Mouse (Mus musculus) neural tube, embryonic 14.5 days (tissue): ENCODE data around the gene Kifc3. TPM values are rescaled to one million over a fixed set of nuclear protein-coding genes. Genes with fewer than 3 reads are reported as not detected.
"Not testable (repeated sequence)": the region's sequence is repeated elsewhere in the genome, so short reads cannot be mapped to it uniquely, and the experiment has no call there.

Source experiments
- ATAC-seq: fragments of 200-750 bp; cut with Nextera tagmentation; 2 replicates; pipeline ENCODE4 v1.8.0; 2017; ENCODE audit warnings: low read depth, mild to moderate bottlenecking, moderate TSS enrichment, moderate library complexity
- H3K27ac ChIP-seq: fragments of 300-500 bp; sonication (generic); 2 replicates; pipeline ENCODE4 v1.5.1; 2014; ENCODE audit warnings: low read depth, mild to moderate bottlenecking, control low read depth, low read length, moderate library complexity, mixed read lengths
- H3K27me3 ChIP-seq: fragments of 300-500 bp; sonication (generic); 2 replicates; pipeline ENCODE4 v1.6.1; 2014; ENCODE audit warnings: low read length; ENCODE audit not compliant: control insufficient read depth, insufficient read depth
- H3K36me3 ChIP-seq: fragments of 300-500 bp; sonication (generic); 2 replicates; pipeline ENCODE4 v1.6.1; 2014; ENCODE audit warnings: low read length, mixed read lengths; ENCODE audit not compliant: control insufficient read depth, insufficient read depth
- H3K4me1 ChIP-seq: fragments of 300-500 bp; sonication (generic); 2 replicates; pipeline ENCODE4 v1.6.1; 2014; ENCODE audit warnings: low read length; ENCODE audit not compliant: control insufficient read depth, insufficient read depth
- H3K4me2 ChIP-seq: fragments of 300-500 bp; sonication (generic); 2 replicates; pipeline ENCODE4 v1.6.1; 2014; ENCODE audit warnings: mild to moderate bottlenecking, low read depth, low read length, control low read depth
- H3K4me3 ChIP-seq: fragments of 300-500 bp; sonication (generic); 2 replicates; pipeline ENCODE4 v1.5.1; 2014; ENCODE audit warnings: low read depth, low read length, control low read depth, mixed read lengths
- H3K9ac ChIP-seq: fragments of 300-500 bp; sonication (generic); replicated peaks from 2 replicates; pipeline ENCODE4 v1.6.1; 2014; ENCODE audit warnings: low read depth, mild to moderate bottlenecking, control low read depth, low read length, mixed read lengths
- H3K9me3 ChIP-seq: fragments of 300-500 bp; sonication (generic); 2 replicates; pipeline ENCODE4 v1.6.1; 2016; ENCODE audit warnings: low read length; ENCODE audit not compliant: control insufficient read depth
- WGBS: fragments of 180-500 bp; shearing (Covaris S2); extraction: QIAGEN DNeasy Blood & Tissue Kit; methylation state at CpG from one replicate; pipeline ENCODE4 v1.1.7; 2014; 5-methylcytosine and 5-hydroxymethylcytosine counted together
- polyA plus RNA-seq: library from polyadenylated mRNA; unstranded; fragments of >200 nt; fragmentation: Nextera tagmentation; extraction: Ambion mirVana; gene quantifications from 2 replicates; pipeline ENCODE4 v1.2.1, GENCODE M21; 2014

Kifc3 gene
- polyA plus RNA-seq, 1 experiment from 2014 or later, result 15.9 TPM

GRCm38 (mm10) chr8:95235683-95236082, 33.1 kb upstream of the Kifc3 start:
- no peak overlapping the region for H3K27ac ChIP-seq
- WGBS, result 9% methylated on average over 3 of the region's 3 CpGs
- no peaks in the 10 kb centered on the region for H3K4me1 ChIP-seq
- H3K27me3 ChIP-seq, result no peaks in the 10 kb centered on the region
- no peaks in the 10 kb centered on the region for H3K36me3 ChIP-seq
- H3K9me3 ChIP-seq, result no peaks in the 10 kb centered on the region
- ATAC-seq, result no peak
- no peak overlapping the region for H3K9ac ChIP-seq
- H3K4me2 ChIP-seq, result no peak overlapping the region
- no peak overlapping the region for H3K4me3 ChIP-seq

GRCm38 (mm10) chr8:95230086-95230485, 27.5 kb upstream of the Kifc3 start:
- not testable (repeated sequence) for H3K4me1 ChIP-seq, H3K4me3 ChIP-seq, ATAC-seq, H3K4me2 ChIP-seq, H3K9me3 ChIP-seq, H3K27ac ChIP-seq, H3K36me3 ChIP-seq, H3K27me3 ChIP-seq, H3K9ac ChIP-seq
- WGBS, result 97% methylated on average over 9 of the region's 9 CpGs

GRCm38 (mm10) chr8:95227151-95227468, 24.5 kb upstream of the Kifc3 start:
- ATAC-seq, result no peak
- Histone ChIP-seq H3K27ac (no peak overlapping the region), H3K9me3 (no peaks in the 10 kb centered on the region), H3K36me3 (no peaks in the 10 kb centered on the region), H3K4me3 (no peak overlapping the region), H3K4me1 (no peaks in the 10 kb centered on the region), H3K27me3 (no peaks in the 10 kb centered on the region), H3K4me2 (no peak overlapping the region), H3K9ac (no peak overlapping the region)
- 40% methylated on average over 2 of the region's 2 CpGs for WGBS

GRCm38 (mm10) chr8:95226251-95227150, 23.9 kb upstream of the Kifc3 start:
- H3K9me3 ChIP-seq, result no peaks in the 10 kb centered on the region
- H3K9ac ChIP-seq, result no peak overlapping the region
- no peaks in the 10 kb centered on the region for H3K36me3 ChIP-seq
- WGBS, result 55% methylated on average over 7 of the region's 7 CpGs
- H3K4me3 ChIP-seq, result no peak overlapping the region
- no peak for ATAC-seq
- H3K4me2 ChIP-seq, result no peak overlapping the region
- H3K27ac ChIP-seq, result no peak overlapping the region
- no peaks in the 10 kb centered on the region for H3K4me1 ChIP-seq
- H3K27me3 ChIP-seq, result no peaks in the 10 kb centered on the region

GRCm38 (mm10) chr8:95223969-95224368, 21.4 kb upstream of the Kifc3 start:
- Histone ChIP-seq H3K27me3 (no peaks in the 10 kb centered on the region), H3K4me3 (no peak overlapping the region), H3K27ac (no peak overlapping the region), H3K9me3 (no peaks in the 10 kb centered on the region), H3K4me1 (no peaks in the 10 kb centered on the region), H3K4me2 (no peak overlapping the region), H3K36me3 (no peaks in the 10 kb centered on the region), H3K9ac (no peak overlapping the region)
- 90% methylated on average over 5 of the region's 5 CpGs for WGBS
- ATAC-seq, result no peak

GRCm38 (mm10) chr8:95221045-95221444, 18.4 kb upstream of the Kifc3 start:
- H3K4me3 ChIP-seq, result no peak overlapping the region
- H3K4me2 ChIP-seq, result no peak overlapping the region
- no peak for ATAC-seq
- no peaks in the 10 kb centered on the region for H3K4me1 ChIP-seq
- WGBS, result 65% methylated on average over 2 of the region's 2 CpGs
- no peaks in the 10 kb centered on the region for H3K27me3 ChIP-seq
- no peaks in the 10 kb centered on the region for H3K36me3 ChIP-seq
- no peak overlapping the region for H3K9ac ChIP-seq
- H3K27ac ChIP-seq, result no peak overlapping the region
- H3K9me3 ChIP-seq, result no peaks in the 10 kb centered on the region

- no peak for ATAC-seq
- Histone ChIP-seq H3K36me3 (no peaks in the 10 kb centered on the region), H3K9ac (no peak overlapping the region), H3K27me3 (no peaks in the 10 kb centered on the region), H3K4me2 (no peak overlapping the region), H3K9me3 (no peaks in the 10 kb centered on the region), H3K4me3 (no peak overlapping the region), H3K27ac (no peak overlapping the region), H3K4me1 (no peaks in the 10 kb centered on the region)
- 68% methylated on average over 7 of the region's 7 CpGs for WGBS
These were observed 18.0 kb upstream of the Kifc3 start for GRCm38 (mm10) chr8:95220571-95220998.

GRCm38 (mm10) chr8:95219623-95220022, 17.0 kb upstream of the Kifc3 start:
- Histone ChIP-seq H3K36me3 (no peaks in the 10 kb centered on the region), H3K9me3 (no peaks in the 10 kb centered on the region), H3K4me1 (no peaks in the 10 kb centered on the region), H3K4me3 (no peak overlapping the region), H3K27me3 (no peaks in the 10 kb centered on the region), H3K27ac (no peak overlapping the region), H3K4me2 (no peak overlapping the region), H3K9ac (no peak overlapping the region)
- no peak for ATAC-seq
- WGBS, result 87% methylated on average over 8 of the region's 8 CpGs

- no peaks in the 10 kb centered on the region for H3K36me3 ChIP-seq
These were observed 13.2 kb upstream of the Kifc3 start for GRCm38 (mm10) chr8:95215709-95216360.

More at GRCm38 (mm10) chr8:95215709-95216360, 13.2 kb upstream of the Kifc3 start:
- H3K4me2 ChIP-seq, result no peak overlapping the region
- no peak overlapping the region for H3K9ac ChIP-seq
- H3K4me3 ChIP-seq, result no peak overlapping the region
- no peak for ATAC-seq
- 76% methylated on average over 11 of the region's 11 CpGs for WGBS
- H3K27ac ChIP-seq, result no peak overlapping the region
- H3K4me1 ChIP-seq, result no peaks in the 10 kb centered on the region
- no peaks in the 10 kb centered on the region for H3K9me3 ChIP-seq
- no peaks in the 10 kb centered on the region for H3K27me3 ChIP-seq
